Mouse (Mus musculus) cerebellum, adult 11-12 months (tissue): ENCODE data around the gene Reep1.

ENCODE experiments used
- DNase-seq: peaks from one replicate; pipeline ENCODE4 v3.0.0; 2022

Gene Reep1

DNA sequence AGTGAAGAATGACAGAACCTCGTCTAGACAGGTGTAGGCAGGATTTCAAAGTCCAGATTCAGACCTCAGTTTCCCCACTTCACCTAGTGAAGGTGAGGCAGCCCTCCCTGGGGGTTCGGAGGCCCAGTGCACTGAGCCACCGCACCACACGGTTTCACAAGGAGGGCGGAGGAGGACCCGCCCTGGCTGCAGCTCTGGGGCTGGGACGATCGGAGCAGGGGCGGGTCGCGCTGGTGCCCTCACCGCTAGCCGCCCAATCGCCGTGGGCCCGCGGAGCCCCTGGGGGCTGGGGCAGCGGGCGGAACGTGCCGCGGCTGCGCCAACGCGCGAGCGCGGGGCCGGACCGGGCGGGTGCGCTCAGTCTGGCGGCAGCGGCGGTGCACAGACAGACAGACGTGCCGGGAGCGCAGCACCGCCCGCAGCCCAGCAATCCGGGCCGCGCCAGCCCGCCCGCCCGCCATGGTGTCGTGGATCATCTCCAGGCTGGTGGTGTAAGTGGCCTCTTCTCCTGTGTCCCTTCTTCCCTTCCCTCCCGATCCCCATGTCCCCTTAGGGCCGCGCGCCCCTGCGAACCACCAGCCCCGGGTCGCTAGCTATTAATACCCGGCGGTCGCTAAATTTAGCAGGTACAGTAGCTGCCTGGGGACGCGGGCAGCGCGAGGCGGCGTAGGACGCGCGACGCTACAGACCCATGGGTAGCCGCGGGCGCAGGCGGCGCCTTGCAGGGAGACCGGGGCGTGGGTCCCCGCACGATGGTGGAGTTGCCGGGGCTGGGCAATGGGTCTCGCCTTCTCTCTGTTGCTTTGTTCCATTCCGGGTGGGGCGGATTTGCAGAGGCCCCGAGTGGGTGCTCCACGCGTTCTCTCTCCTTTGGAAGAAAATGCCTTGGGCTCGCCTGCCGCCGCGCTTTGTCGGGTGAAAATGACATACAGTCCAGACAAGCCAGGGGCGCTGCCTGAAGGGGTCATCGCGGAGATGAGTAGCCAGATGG lies at the start of gene Reep1:
Gene Reep1, plus strand, starts transcription at position 51 of the 991 bp plus-strand sequence.
- DNase-seq: peak; percentile 81

GRCm38 (mm10) chr6:71658290-71658689 lies 49.1 kb upstream of the Reep1 start:
- DNase-seq: no peak

DNA sequence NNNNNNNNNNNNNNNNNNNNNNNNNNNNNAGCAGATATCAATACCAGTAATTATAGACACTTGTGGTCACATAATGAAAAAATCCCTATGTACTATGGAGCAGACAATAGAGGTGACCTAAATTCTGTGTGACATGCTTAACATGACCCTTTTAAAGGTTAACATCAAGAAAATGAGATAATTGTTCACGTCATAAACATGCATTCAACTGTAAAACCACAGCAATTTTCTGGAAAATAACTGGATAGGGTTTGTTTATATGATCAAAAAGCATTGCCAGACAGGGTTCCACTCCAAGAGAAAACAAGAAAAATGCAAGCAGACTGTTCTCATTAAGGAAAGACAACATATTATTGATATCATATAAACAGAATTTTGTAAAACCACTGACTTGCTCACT lies 42.9 kb upstream of the Reep1 start:
- no peak for DNase-seq

- DNase-seq: no peak
These were observed 34.2 kb upstream of the Reep1 start for GRCm38 (mm10) chr6:71673166-71673565.

- DNase-seq: no peak
These were observed 28.5 kb upstream of the Reep1 start for GRCm38 (mm10) chr6:71678891-71679290.

GRCm38 (mm10) chr6:71695150-71695549 lies 12.2 kb upstream of the Reep1 start:
- DNase-seq: no peak

DNA sequence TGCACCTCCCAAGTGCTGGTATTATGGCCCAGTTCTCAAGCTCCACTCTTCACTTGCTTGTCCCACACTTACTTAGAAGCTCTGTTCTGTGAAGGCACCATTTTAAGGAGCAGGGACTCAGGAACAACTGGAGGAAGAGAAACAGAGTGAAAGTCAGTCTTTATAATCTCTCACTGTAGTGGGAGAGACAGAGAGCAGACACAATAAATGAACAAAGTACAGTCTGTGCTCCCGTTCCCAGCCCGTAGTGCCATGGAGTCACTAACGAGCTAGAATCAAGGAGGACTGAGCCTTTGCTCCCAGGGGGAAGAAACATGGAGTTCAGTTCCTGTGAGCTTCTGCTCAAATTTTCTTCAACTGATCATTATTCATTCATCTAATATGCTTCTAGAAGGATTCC lies 11.8 kb upstream of the Reep1 start:
- no peak for DNase-seq

DNA sequence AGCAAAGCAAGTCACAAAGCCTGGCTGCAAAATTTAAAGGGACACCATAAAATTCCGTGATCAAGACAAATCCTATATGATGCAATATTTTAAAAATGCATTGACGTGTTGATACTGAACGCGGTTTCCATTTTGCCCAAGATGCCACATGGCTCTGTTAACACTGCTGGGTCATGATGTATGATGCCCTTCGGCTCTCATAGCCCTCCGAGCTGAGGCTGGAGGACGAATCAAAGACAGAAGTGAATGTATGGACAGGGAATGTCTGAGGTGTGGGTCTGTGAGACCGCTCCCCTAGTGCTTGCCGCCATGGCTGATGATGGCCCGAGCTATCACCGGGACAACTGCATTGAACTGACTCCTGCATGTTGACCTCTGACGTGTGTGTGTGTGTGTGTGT lies 490 bp upstream of the Reep1 start:
- DNase-seq: no peak

GRCm38 (mm10) chr6:71708528-71708927 lies 1.2 kb downstream of the Reep1 start:
- peak; percentile 36 for DNase-seq

DNA sequence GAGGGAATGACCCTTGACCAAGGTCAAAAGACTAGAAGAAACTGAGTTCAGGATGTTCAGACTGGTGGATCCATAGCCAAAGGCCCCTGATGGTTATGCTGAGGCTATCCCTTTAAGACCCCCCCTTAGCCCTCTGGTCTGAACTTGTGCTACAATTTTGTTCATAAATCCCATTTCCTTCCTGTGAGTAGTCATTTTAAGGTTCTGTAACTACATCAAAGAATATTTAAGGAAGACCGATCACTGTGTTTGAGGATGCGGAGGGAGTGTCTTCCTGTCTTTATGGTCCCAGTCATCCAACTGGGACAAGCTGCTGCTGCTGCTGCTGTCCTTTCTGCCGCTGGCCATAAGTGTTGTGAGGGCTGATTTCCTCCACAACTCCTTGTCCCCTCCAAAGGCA lies 3.0 kb downstream of the Reep1 start:
- DNase-seq: no peak

DNA sequence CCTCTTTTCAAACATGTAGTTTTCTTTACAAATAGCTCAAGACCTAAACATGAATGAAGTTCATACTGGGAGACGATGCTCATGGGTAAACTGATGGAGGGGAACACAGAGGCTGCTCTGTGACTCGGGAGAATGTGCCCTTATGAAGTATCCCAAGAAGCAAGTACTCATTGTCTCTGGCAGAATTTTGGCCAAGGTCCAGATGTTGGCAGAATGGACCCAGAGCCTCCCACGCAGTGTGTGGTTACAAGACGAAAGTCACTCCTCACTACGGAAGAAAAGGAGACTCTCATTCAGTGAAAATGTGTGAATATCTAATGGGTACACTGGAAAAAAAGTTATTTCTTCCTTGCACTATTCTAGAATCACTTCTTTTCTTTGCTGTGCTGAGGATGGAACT lies 3.8 kb downstream of the Reep1 start:
- no peak for DNase-seq

DNA sequence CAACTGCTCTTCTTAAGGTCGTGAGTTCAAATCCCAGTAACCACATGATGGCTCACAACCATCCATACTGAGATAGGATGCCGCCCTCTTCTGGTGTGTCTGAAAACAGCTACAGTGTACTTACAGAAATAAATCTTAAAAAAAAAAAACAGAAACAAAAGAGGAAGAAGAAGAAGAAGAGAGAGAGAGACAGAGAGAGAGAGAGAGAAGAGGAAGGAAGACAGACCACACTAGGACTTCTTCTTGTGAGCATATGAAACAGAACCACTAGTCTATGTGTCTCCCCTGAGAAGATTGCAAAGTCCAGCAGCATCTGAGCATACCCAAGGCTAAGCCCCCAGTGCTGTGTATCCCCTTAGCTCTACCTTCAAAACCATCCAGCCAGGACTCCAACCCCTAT lies 6.2 kb downstream of the Reep1 start:
- no peak for DNase-seq

GRCm38 (mm10) chr6:71715006-71715405 lies 7.6 kb downstream of the Reep1 start:
- no peak for DNase-seq

DNA sequence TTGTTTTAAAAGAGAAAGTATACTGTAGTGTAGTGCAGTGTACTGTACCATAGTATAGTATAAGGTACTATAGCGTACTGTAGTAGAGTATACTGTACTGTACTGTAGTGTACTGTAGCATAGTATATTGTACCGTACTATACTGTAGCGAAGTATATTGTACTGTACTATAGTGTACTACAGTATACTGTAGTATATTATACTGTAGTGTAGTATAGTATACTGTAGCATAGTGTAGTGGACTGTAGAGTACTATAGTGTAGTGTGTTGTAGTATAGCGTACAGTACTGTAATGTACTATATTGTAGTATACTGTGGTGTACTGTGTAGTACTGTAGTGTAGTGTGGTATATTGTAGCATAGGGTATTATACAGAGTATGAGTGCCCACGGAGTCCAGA lies 9.1 kb downstream of the Reep1 start:
- DNase-seq: no peak

GRCm38 (mm10) chr6:71718322-71718721 lies 11.0 kb downstream of the Reep1 start:
- no peak for DNase-seq

- DNase-seq: no peak
These were observed 11.9 kb downstream of the Reep1 start for GRCm38 (mm10) chr6:71719302-71719701.

DNA sequence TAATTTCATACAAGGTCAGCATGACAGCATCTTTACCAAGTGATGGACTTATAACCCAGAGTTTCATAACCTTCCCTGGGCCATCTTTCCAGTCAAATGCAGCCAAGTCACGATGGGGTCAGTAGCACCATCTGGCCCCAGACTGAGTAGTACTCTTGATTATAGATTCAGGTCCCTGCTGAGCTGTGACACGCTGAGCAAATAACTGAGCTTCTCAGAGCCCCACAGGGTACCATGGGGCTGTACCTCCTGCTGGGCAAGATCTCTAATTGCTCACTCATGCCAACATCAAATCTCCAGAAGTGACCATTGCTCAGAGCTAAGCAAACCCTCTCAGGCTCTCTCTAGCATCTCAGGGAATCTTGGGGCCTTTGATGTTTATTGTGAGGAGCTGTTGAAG lies 15.6 kb downstream of the Reep1 start:
- DNase-seq: peak; percentile 50

GRCm38 (mm10) chr6:71723555-71723954 lies 16.2 kb downstream of the Reep1 start:
- DNase-seq: peak; percentile 55

DNA sequence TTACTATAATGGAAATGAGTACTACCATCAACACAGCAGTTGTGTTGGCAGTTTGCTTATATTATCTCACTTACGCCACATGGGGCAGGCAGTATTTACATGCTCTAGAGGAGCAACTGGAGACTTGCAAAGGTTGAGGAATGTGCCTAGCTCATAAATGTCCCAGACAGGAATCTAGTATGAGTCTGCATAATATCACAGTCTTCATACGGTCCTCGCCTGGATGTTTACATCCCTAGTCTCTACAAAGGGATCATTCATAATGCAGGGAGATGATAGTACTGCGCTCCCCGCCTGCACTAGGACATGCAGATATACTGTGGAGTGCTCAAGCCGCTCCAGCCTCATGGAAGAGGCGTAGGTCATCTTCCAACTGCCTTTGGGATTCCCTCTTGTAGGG lies 19.3 kb downstream of the Reep1 start:
- DNase-seq: no peak

- DNase-seq: no peak
These were observed 20.9 kb downstream of the Reep1 start for GRCm38 (mm10) chr6:71728306-71728705.

GRCm38 (mm10) chr6:71734910-71735599 lies 27.7 kb downstream of the Reep1 start:
- DNase-seq: no peak

- no peak for DNase-seq
These were observed 28.2 kb downstream of the Reep1 start for GRCm38 (mm10) chr6:71735600-71736010.

- DNase-seq: no peak
These were observed 28.7 kb downstream of the Reep1 start for GRCm38 (mm10) chr6:71736101-71736500.

GRCm38 (mm10) chr6:71737202-71737601 lies 29.8 kb downstream of the Reep1 start:
- no peak for DNase-seq
